Mouse (Mus musculus) heart, postnatal 0 days (tissue): Measurements from ENCODE around the gene Il5. TPM values are rescaled to one million over a fixed set of nuclear protein-coding genes. Genes with fewer than 3 reads are reported as not detected.

Experiments
- ATAC-seq: fragments of 200-750 bp; cut with Nextera tagmentation; 2 replicates; pipeline ENCODE4 v1.8.0; 2017; ENCODE audit warnings: low read depth, moderate number of reproducible peaks, moderate library complexity; ENCODE audit not compliant: insufficient read depth
- DNase-seq: peaks from one replicate; pipeline ENCODE4 v3.0.0-alpha.2; 2016; ENCODE audit warnings: low spot score
- H3K27ac ChIP-seq: fragments of 300-500 bp; sonication (generic); 2 replicates; pipeline ENCODE4 v1.5.1; 2014; ENCODE audit warnings: low read depth, mild to moderate bottlenecking
- H3K27me3 ChIP-seq: fragments of 300-500 bp; sonication (generic); 2 replicates; pipeline ENCODE4 v1.6.1; 2014; ENCODE audit warnings: low read length, mixed read lengths; ENCODE audit not compliant: control insufficient read depth, insufficient read depth
- H3K36me3 ChIP-seq: fragments of 300-500 bp; sonication (generic); replicated peaks from 2 replicates; pipeline ENCODE4 v1.6.1; 2014; ENCODE audit warnings: low read length, mixed read lengths; ENCODE audit not compliant: control insufficient read depth, insufficient read depth
- H3K4me1 ChIP-seq: fragments of 300-500 bp; sonication (generic); 2 replicates; pipeline ENCODE4 v1.6.1; 2014; ENCODE audit warnings: antibody characterized with exemption; ENCODE audit not compliant: control insufficient read depth, insufficient read depth
- H3K4me2 ChIP-seq: fragments of 300-500 bp; sonication (generic); 2 replicates; pipeline ENCODE4 v1.6.1; 2014; ENCODE audit warnings: low read depth, mild to moderate bottlenecking, low read length, moderate library complexity
- H3K4me3 ChIP-seq: fragments of 300-500 bp; sonication (generic); 2 replicates; pipeline ENCODE4 v1.5.1; 2014; ENCODE audit warnings: low read depth, low read length
- H3K9ac ChIP-seq: fragments of 300-500 bp; sonication (generic); replicated peaks from 2 replicates; pipeline ENCODE4 v1.6.1; 2014; ENCODE audit warnings: low read depth, low read length, mixed read lengths
- H3K9me3 ChIP-seq: fragments of 300-500 bp; sonication (generic); replicated peaks from 2 replicates; pipeline ENCODE4 v1.6.1; 2016; ENCODE audit warnings: low read length; ENCODE audit not compliant: control insufficient read depth
- CTCF ChIP-seq: IDR thresholded peaks from 2 replicates; pipeline ENCODE4 v1.5.1; 2016; ENCODE audit warnings: antibody characterized with exemption, control low read depth, low read depth
- EP300 ChIP-seq: IDR thresholded peaks from 2 replicates; pipeline ENCODE4 v1.6.1; 2016; ENCODE audit warnings: antibody characterized with exemption, low read depth
- WGBS: fragments of 180-500 bp; shearing (Covaris S2); extraction: QIAGEN DNeasy Blood & Tissue Kit; methylation state at CpG from one replicate; pipeline ENCODE4 v1.1.7; 2014; 5-methylcytosine and 5-hydroxymethylcytosine counted together
- polyA plus RNA-seq: library from polyadenylated mRNA; unstranded; fragments of >200 nt; fragmentation: Nextera tagmentation; extraction: Ambion mirVana; gene quantifications from 2 replicates; pipeline ENCODE4 v1.2.1, GENCODE M21; 2015
- total RNA-seq: library from RNA; depleted of rRNA; stranded (reverse); fragments of >200 nt; gene quantifications from 2 replicates; pipeline ENCODE4 v1.2.3, GENCODE M21; 2014; ENCODE audit warnings: low replicate concordance; rRNA removed

The Il5 gene
- total RNA-seq (not detected in 2 replicates), polyA plus RNA-seq (0.07 TPM in 2 replicates)

DNA sequence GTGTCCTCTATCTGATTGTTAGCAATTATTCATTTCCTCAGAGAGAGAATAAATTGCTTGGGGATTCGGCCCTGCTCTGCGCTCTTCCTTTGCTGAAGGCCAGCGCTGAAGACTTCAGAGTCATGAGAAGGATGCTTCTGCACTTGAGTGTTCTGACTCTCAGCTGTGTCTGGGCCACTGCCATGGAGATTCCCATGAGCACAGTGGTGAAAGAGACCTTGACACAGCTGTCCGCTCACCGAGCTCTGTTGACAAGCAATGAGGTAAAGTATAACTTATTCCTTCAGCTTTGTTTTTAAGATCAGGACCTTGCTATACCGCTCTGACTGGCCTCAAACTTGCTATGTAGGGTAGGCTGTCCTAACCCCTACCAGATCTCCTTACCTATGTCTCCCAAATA, at the start of gene Il5:
Gene Il5 (plus strand): TSS at position 80 of the 400 bp plus-strand sequence.
- H3K27ac ChIP-seq, result no peak within 1 kb of the TSS
- no peak for ATAC-seq
- TF ChIP-seq CTCF, result no peak
- TF ChIP-seq EP300, result no peak

DNA sequence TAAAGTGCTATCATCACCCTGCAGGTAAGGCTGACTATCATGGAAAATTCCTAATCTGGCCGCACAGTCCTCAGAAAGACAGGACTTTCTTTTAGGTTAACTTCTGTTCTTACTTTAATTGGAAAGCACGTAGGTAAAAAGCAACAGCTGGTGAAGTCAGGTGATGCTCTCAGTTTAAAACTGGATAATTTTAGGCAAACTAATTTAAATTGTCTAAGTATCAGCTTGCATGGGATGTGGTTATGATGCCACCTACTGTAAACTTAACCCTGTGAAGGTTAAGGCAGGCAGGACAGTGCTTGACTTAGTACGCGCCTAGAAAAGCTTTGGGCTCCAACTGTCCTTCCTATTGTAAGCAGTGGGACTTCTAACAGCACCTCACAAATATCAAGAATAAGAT, 49.2 kb upstream of the Il5 start:
- Histone ChIP-seq H3K4me1 (no peaks in the 10 kb centered on the region), H3K9me3 (no peaks in the 10 kb centered on the region), H3K27ac (no peak overlapping the region), H3K36me3 (peaks cover 57% of the 10 kb centered on the region), H3K4me2 (no peak overlapping the region), H3K27me3 (no peaks in the 10 kb centered on the region), H3K4me3 (no peak overlapping the region), H3K9ac (no peak overlapping the region)
- DNase-seq, result no peak
- 93% methylated on average over 4 of the region's 4 CpGs for WGBS
- ATAC-seq, result no peak
- no peak for TF ChIP-seq CTCF
- no peak for TF ChIP-seq EP300

More for the DNA sequence above, at the start of gene Il5:
- no peak within 1 kb of the TSS for H3K9ac ChIP-seq
- WGBS, result 77% methylated on average over 6 of the region's 6 CpGs
- no peak for DNase-seq
- no peak within 1 kb of the TSS for H3K4me3 ChIP-seq
- H3K9me3 ChIP-seq, result no peaks in the 10 kb centered on the region
- H3K4me2 ChIP-seq, result no peak within 1 kb of the TSS
- no peaks in the 10 kb centered on the region for H3K27me3 ChIP-seq
- H3K4me1 ChIP-seq, result no peaks in the 10 kb centered on the region
- H3K36me3 ChIP-seq, result no peaks in the 10 kb centered on the region

DNA sequence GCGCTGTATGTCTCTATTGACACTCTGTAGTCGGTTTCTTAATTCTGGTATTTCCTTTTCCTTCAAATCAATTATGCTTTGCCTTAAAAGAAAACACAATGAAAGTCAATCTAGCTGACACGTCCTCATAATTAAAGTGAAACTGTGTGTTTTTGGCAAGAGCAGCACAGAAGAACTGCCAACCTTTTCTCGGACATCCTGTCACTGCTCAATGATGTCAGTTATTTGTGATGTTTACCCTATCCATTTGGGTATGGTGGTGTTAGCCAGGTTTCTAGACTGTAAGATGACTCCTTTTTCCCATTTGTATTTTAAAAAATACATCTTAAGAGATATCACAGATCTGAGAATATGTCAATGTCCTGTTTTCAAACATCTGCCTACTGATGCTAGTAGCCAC, 40.5 kb upstream of the Il5 start:
- no peak overlapping the region for H3K4me2 ChIP-seq
- WGBS, result 63% methylated on average over 4 of the region's 4 CpGs
- DNase-seq, result no peak

DNA sequence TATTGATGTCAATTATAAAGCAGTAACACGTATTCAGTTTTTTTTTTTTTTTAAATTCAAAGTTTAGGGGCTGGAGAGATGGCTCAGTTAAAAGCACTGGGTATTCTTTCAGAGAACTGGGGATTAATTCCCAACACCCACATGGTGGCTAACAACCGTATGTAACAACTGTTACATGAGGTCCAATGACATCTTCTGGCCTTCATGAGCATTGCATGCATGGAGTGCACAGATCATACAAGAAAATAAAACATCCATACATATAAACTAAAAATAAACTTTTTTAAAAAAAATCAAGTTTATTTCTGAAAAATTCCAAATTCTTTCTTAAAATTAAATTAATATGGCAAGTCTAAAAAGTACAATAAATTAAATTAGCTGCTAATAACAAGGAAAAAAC, 38.9 kb upstream of the Il5 start:
- H3K9ac ChIP-seq, result no peak overlapping the region
- H3K4me2 ChIP-seq, result no peak overlapping the region
- H3K27ac ChIP-seq, result 0 out of 2 replicates have a peak overlapping the region, but pooled peaks have one; percentile 73
- no peaks in the 10 kb centered on the region for H3K27me3 ChIP-seq
- DNase-seq, result no peak
- H3K36me3 ChIP-seq, result peaks cover 17% of the 10 kb centered on the region
- H3K9me3 ChIP-seq, result no peaks in the 10 kb centered on the region
- no peak for TF ChIP-seq EP300
- peak; percentile 22 for TF ChIP-seq CTCF
- 91% methylated on average over 2 of the region's 2 CpGs for WGBS
- peaks cover 5% of the 10 kb centered on the region for H3K4me1 ChIP-seq
- no peak overlapping the region for H3K4me3 ChIP-seq
- no peak for ATAC-seq

More for the DNA sequence above, 40.5 kb upstream of the Il5 start:
- TF ChIP-seq EP300, result no peak
- TF ChIP-seq CTCF, result no peak
- H3K27ac ChIP-seq, result no peak overlapping the region
- H3K4me3 ChIP-seq, result no peak overlapping the region
- no peaks in the 10 kb centered on the region for H3K9me3 ChIP-seq
- H3K9ac ChIP-seq, result no peak overlapping the region
- peaks cover 22% of the 10 kb centered on the region for H3K36me3 ChIP-seq
- peaks cover 5% of the 10 kb centered on the region for H3K4me1 ChIP-seq
- ATAC-seq, result no peak
- H3K27me3 ChIP-seq, result no peaks in the 10 kb centered on the region

DNA sequence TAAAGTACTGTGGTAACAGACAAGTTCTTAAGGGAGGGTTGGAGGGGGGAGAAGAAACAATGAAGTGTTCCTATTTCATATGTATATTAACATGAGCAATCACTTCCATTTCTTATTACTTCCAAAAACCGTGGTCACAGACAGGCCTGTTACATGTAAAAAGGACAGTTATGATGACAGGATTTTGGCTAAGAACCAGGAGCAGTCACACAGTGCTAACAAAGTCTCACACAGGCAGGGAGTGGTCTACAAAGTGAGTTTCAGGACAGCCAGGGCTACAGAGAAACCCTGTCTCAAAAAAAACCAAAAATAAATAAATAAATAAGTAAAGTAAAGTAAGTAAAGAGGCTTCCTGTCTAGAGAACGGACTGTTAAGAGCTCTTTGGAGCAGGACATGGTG, 38.4 kb upstream of the Il5 start:
- ATAC-seq (peak; percentile 89), DNase-seq (peak; percentile 78)
- 21% methylated on average over 2 of the region's 2 CpGs for WGBS
- Histone ChIP-seq H3K4me2 (no peak overlapping the region), H3K4me3 (no peak overlapping the region), H3K36me3 (peaks cover 17% of the 10 kb centered on the region), H3K27ac (peak overlapping the region; percentile 73), H3K4me1 (peaks cover 5% of the 10 kb centered on the region), H3K27me3 (no peaks in the 10 kb centered on the region), H3K9ac (no peak overlapping the region), H3K9me3 (no peaks in the 10 kb centered on the region)
- TF ChIP-seq EP300 (no peak), CTCF (no peak)

DNA sequence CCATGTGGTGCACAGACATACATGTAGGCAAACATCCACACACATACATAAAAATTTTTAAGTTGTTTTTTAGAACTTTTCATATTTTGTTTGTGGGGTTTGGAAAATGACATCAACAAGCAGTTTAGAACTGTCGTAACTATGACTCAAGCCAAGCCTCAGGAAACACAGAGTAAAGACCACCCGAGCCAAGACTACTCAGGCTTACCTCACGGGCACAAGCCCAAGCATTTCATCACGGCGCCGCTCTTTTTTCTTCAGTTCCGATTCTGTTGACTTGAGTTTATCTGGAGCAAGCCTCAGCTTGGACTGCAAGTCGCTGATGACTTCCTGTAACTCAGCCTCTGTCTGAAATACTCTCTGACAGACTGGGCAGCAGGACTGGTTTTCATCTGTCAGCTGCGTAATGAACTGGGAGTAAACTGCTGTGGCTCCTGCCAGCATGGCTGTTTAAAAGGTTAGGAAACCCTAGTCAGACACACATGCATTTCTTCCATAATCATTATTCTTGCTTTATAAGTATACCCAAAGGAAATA, 37.5 kb upstream of the Il5 start:
- 30% methylated on average over 9 of the region's 9 CpGs for WGBS
- peak overlapping the region; percentile 73 for H3K27ac ChIP-seq
- TF ChIP-seq CTCF, result no peak
- H3K4me3 ChIP-seq, result no peak overlapping the region
- no peak overlapping the region for H3K9ac ChIP-seq
- H3K4me1 ChIP-seq, result peaks cover 5% of the 10 kb centered on the region
- peaks cover 23% of the 10 kb centered on the region for H3K36me3 ChIP-seq
- DNase-seq (peak; percentile 70), ATAC-seq (peak; percentile 75)
- H3K4me2 ChIP-seq, result peak overlapping the region; percentile 24; the same call in 1 of the 2 replicates
- no peaks in the 10 kb centered on the region for H3K27me3 ChIP-seq
- H3K9me3 ChIP-seq, result no peaks in the 10 kb centered on the region
